Mouse (Mus musculus): Measurements from ENCODE around the gene Cel. TPM values are rescaled to one million over a fixed set of nuclear protein-coding genes. Genes with fewer than 3 reads are reported as not detected.

Gene Cel
- polyA plus RNA-seq, 1 experiment from 2014 or later, result not detected

Small RNA genes lying within 50 kb of the gene (microRNA-seq; reads per million reads assigned to microRNA genes)
- not detected for gene Gm22824

Other genes with a start within 250 kb of the Cel start
- 9.2 and 9.6 TPM in 2 replicates for gene Ppp1r26, start 116.6 kb downstream of the Cel start, polyA plus RNA-seq (2016; fragmentation: Nextera tagmentation; extraction: Ambion mirVana)
- gene 1700007K13Rik, start 97.1 kb downstream of the Cel start, polyA plus RNA-seq (2016; fragmentation: Nextera tagmentation; extraction: Ambion mirVana), result 1.3 and 2.3 TPM in 2 replicates
- 58.0 and 58.1 TPM in 2 replicates for gene Mrps2, start 95.3 kb downstream of the Cel start, polyA plus RNA-seq (2016; fragmentation: Nextera tagmentation; extraction: Ambion mirVana)
- gene Gbgt1, start 66.5 kb downstream of the Cel start, polyA plus RNA-seq (2016; fragmentation: Nextera tagmentation; extraction: Ambion mirVana), result 0.32 TPM in 2 replicates
- 0.61 and 0.64 TPM in 2 replicates for gene Gm10134, start 57.3 kb downstream of the Cel start, polyA plus RNA-seq (2016; fragmentation: Nextera tagmentation; extraction: Ambion mirVana)
- gene Ralgds, start 50.3 kb downstream of the Cel start, polyA plus RNA-seq (2016; fragmentation: Nextera tagmentation; extraction: Ambion mirVana), result 55.2 and 62.6 TPM in 2 replicates
- 46.9 and 50.9 TPM in 2 replicates for gene Gtf3c5, start 20.3 kb upstream of the Cel start, polyA plus RNA-seq (2016; fragmentation: Nextera tagmentation; extraction: Ambion mirVana)
- 0.77 and 2.0 TPM in 2 replicates for gene Gfi1b, start 58.6 kb upstream of the Cel start, polyA plus RNA-seq (2016; fragmentation: Nextera tagmentation; extraction: Ambion mirVana)
- 27.7 and 31.7 TPM in 2 replicates for gene Tsc1, start 77.8 kb upstream of the Cel start, polyA plus RNA-seq (2016; fragmentation: Nextera tagmentation; extraction: Ambion mirVana)
- gene Spaca9, start 136.3 kb upstream of the Cel start, polyA plus RNA-seq (2016; fragmentation: Nextera tagmentation; extraction: Ambion mirVana), result 1.5 and 1.7 TPM in 2 replicates
- 0.33 and 0.75 TPM in 2 replicates for gene Ak8, start 136.8 kb upstream of the Cel start, polyA plus RNA-seq (2016; fragmentation: Nextera tagmentation; extraction: Ambion mirVana)

Measured in forebrain, embryonic 12.5 days (tissue).